Mouse (Mus musculus) E14TG2a.4 (cell line): ENCODE results near the gene Gfy.

ENCODE experiments used
- CTCF ChIP-seq: conservative IDR thresholded peaks from 2 replicates; pipeline ENCODE4 v1.5.1; 2014; ENCODE audit warnings: low read length
- NANOG ChIP-seq: IDR thresholded peaks from 2 replicates; pipeline ENCODE4 v1.6.1; 2014; ENCODE audit warnings: borderline replicate concordance, low read length, mixed read lengths
- POU5F1 ChIP-seq: IDR thresholded peaks from 2 replicates; pipeline ENCODE4 v1.6.1; 2014; ENCODE audit warnings: low read length, borderline replicate concordance

- TF ChIP-seq CTCF (no peak), POU5F1 (no peak), NANOG (no peak)
Measured at GRCm38 (mm10) chr7:45215673-45216441, 36.5 kb upstream of the Gfy start, which contains the start of gene Tead2.
